Mouse (Mus musculus): ENCODE results near the gene Atxn7l3. TPM values are rescaled to one million over a fixed set of nuclear protein-coding genes. Genes with fewer than 3 reads are reported as not detected.

Gene Atxn7l3
- polyA plus RNA-seq, 1 experiment = 30.2 TPM

DNA sequence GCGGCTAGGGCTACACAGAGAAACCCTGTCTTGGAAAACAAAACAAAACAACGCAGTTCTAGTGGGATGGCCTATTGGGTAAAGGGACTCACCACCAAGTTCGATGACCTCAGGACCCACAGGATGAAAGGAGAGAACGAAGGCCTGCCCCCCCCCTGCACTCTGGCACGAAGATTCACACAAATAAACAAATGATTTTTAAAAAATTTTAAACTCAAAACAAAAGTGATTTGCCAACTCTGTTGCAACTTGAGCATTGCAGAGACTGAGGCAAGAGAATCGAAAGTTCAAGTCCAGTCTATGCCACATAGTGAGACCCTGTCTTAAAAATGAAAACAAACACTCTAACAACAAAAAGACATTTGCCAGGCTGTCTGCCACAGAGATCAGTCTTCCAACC is 55.8 kb downstream of the Atxn7l3 start:
- no peak for TF ChIP-seq CTCF (IDR thresholded peaks at IDR 0.05; ENCODE audit: extremely low read depth, insufficient read length, insufficient replicate concordance, low read depth, low read length)
- H3K27ac ChIP-seq (ENCODE audit: insufficient read depth, low read depth, low read length) = no peak overlapping the region
- WGBS = 79% methylated on average over 6 of the region's 6 CpGs

More for the DNA sequence above, 55.8 kb downstream of the Atxn7l3 start:
- H3K27me3 ChIP-seq (ENCODE audit: control insufficient read depth, insufficient read depth, low read length) = no peaks in the 10 kb centered on the region
- no peak overlapping the region for H3K4me3 ChIP-seq (ENCODE audit: low read depth, low read length)
- H3K4me1 ChIP-seq (ENCODE audit: control insufficient read depth, insufficient read depth, insufficient read length, low read length) = peaks cover 6% of the 10 kb centered on the region; the same call in 1 of the 2 replicates
- no peaks in the 10 kb centered on the region for H3K36me3 ChIP-seq (ENCODE audit: control insufficient read depth, insufficient read depth, low read length)

Other genes starting within 250 kb of the Atxn7l3 start
- gene Mpp2, start 208.1 kb downstream of the Atxn7l3 start, polyA plus RNA-seq (2012; rRNA removed) = 1.2 and 1.6 TPM in 2 replicates
- gene Ppy, start 195.3 kb downstream of the Atxn7l3 start, polyA plus RNA-seq (2012; rRNA removed) = 11.5 TPM in 1 of 2 replicates, not detected in the other
- 137 and 596 TPM in 2 replicates for gene Pyy, start 188.8 kb downstream of the Atxn7l3 start, polyA plus RNA-seq (2012; rRNA removed)
- 44.2 and 87.7 TPM in 2 replicates for gene Nags, start 151.1 kb downstream of the Atxn7l3 start, polyA plus RNA-seq (2012; rRNA removed)
- gene Tmem101, start 140.2 kb downstream of the Atxn7l3 start, polyA plus RNA-seq (2012; rRNA removed) = 8.3 and 13.0 TPM in 2 replicates
- gene Lsm12, start 111.3 kb downstream of the Atxn7l3 start, polyA plus RNA-seq (2012; rRNA removed) = 8.3 and 18.7 TPM in 2 replicates
- gene G6pc3, start 107.0 kb downstream of the Atxn7l3 start, polyA plus RNA-seq (2012; rRNA removed) = 41.0 and 53.8 TPM in 2 replicates
- 82.5 and 102 TPM in 2 replicates for gene Hdac5, start 66.5 kb downstream of the Atxn7l3 start, polyA plus RNA-seq (2012; rRNA removed)
- gene BC030867, start 47.7 kb downstream of the Atxn7l3 start, polyA plus RNA-seq (2012; rRNA removed) = 2.4 and 5.2 TPM in 2 replicates
- 0.29 and 1.8 TPM in 2 replicates for gene Asb16, start 27.9 kb downstream of the Atxn7l3 start, polyA plus RNA-seq (2012; rRNA removed)
- gene Tmub2, start 11.7 kb downstream of the Atxn7l3 start, polyA plus RNA-seq (2012; rRNA removed) = 29.4 and 60.2 TPM in 2 replicates
- 10.5 and 17.6 TPM in 2 replicates for gene Ubtf, start 23.1 kb upstream of the Atxn7l3 start, polyA plus RNA-seq (2012; rRNA removed)
- not detected in 2 replicates for gene Slc4a1, start 69.6 kb upstream of the Atxn7l3 start, polyA plus RNA-seq (2012; rRNA removed)
- 2.5 and 6.5 TPM in 2 replicates for gene Rundc3a, start 96.8 kb upstream of the Atxn7l3 start, polyA plus RNA-seq (2012; rRNA removed)
- gene Slc25a39, start 111.3 kb upstream of the Atxn7l3 start, polyA plus RNA-seq (2012; rRNA removed) = 322 and 403 TPM in 2 replicates
- 76.0 and 111 TPM in 2 replicates for gene Grn, start 133.7 kb upstream of the Atxn7l3 start, polyA plus RNA-seq (2012; rRNA removed)
- 5.4 and 5.9 TPM in 2 replicates for gene Fam171a2, start 151.1 kb upstream of the Atxn7l3 start, polyA plus RNA-seq (2012; rRNA removed)
- 2.0 and 3.9 TPM in 2 replicates for gene Itga2b, start 173.5 kb upstream of the Atxn7l3 start, polyA plus RNA-seq (2012; rRNA removed)

Data from small intestine, adult 2 months (tissue).